Mouse (Mus musculus) embryonic stem cell, embryonic (primary cell): Measurements from ENCODE around the gene Gm44965.

ENCODE experiments used
- CTCF ChIA-PET, 4 experiments: fragments of 300-600 bp in 2 of 4; fragments of 350-600 bp in 2 of 4; sonication (Branson Sonifier 250); formaldehyde crosslinking; loops; one replicate each; lab custom pipeline; 2022; ENCODE audit warnings: inconsistent platforms in 2 of 4; lab: Charles Lee
- POLR2A ChIA-PET, 4 experiments: fragments of 300-600 bp in 2 of 4; fragments of 350-600 bp in 2 of 4; sonication (Branson Sonifier 250); formaldehyde crosslinking; loops; one replicate each; lab custom pipeline; 2022; ENCODE audit warnings: antibody characterized with exemption in 4 of 4, inconsistent platforms in 1 of 4; lab: Charles Lee

The Gm44965 gene

GRCm38 (mm10) chr6:48593158-48594042 lies at the start of gene Gm44965, which contains the start of gene Repin1:
Gm44965 (plus strand) TSS chr6:48593941.
Repin1 (plus strand) TSS chr6:48593883.
- ChIA-PET CTCF (interaction anchor here in 3 of 4 experiments (0.6 to 1.5 kb wide), 9 partner anchors 9 to 224 kb away, joined by 3 to 7 read pairs (median 3); partner anchors contain the start of genes Atp6v0e2 (in 1 of the 3) and Zfp775 (in 1 of the 3)), POLR2A (interaction anchor here in 2 of 4 experiments (0.6 to 1.9 kb wide), 17 partner anchors 9 to 775 kb away, joined by 3 to 9 read pairs (median 3); partner anchors contain the start of genes Fam221a (in 2 of the 2), Atp6v0e2 (in 1 of the 2), Lrrc61 (in 1 of the 2) and Zfp775 (in 1 of the 2))

GRCm38 (mm10) chr6:48545251-48545650 lies 48.5 kb upstream of the Gm44965 start:
- ChIA-PET CTCF (no interaction called here), POLR2A (no interaction called here)

- CTCF ChIA-PET = interaction anchor here (0.7 to 1.2 kb wide), 8 partner anchors 9 to 224 kb away, joined by 3 to 5 read pairs (median 4); partner anchors contain the start of gene Atp6v0e2 (in 2 of the 4)
- POLR2A ChIA-PET = interaction anchor here in 1 of 4 experiments (0.7 kb wide), 1 partner anchor 283 kb away, joined by 3 read pairs; no protein-coding TSS in a partner anchor
These were observed 47.5 kb upstream of the Gm44965 start for GRCm38 (mm10) chr6:48546271-48546670.

GRCm38 (mm10) chr6:48546858-48547257 lies 46.9 kb upstream of the Gm44965 start:
- ChIA-PET POLR2A (interaction anchor here in 2 of 4 experiments (0.5 to 0.7 kb wide), 2 partner anchors 283 to 382 kb away, joined by 3 to 4 read pairs; no protein-coding TSS in a partner anchor), CTCF (interaction anchor here (0.6 to 1.3 kb wide), 11 partner anchors 9 to 369 kb away, joined by 3 to 5 read pairs (median 4); partner anchors contain the start of gene Atp6v0e2 (in 2 of the 4))

- POLR2A ChIA-PET = no interaction called here
These were observed 45.4 kb upstream of the Gm44965 start for GRCm38 (mm10) chr6:48548314-48548713.

GRCm38 (mm10) chr6:48552918-48553317 lies 40.8 kb upstream of the Gm44965 start:
- ChIA-PET POLR2A (interaction anchor here in 3 of 4 experiments (0.8 to 2.1 kb wide), 9 partner anchors 12 to 130 kb away, joined by 3 to 7 read pairs (median 4); partner anchors contain the start of genes Atp6v0e2 (in 2 of the 3), Gm44965 (in 1 of the 3) and Repin1 (in 1 of the 3)), CTCF (interaction anchor here in 3 of 4 experiments (0.6 to 1.1 kb wide), 10 partner anchors 13 to 307 kb away, joined by 3 to 4 read pairs (median 3); partner anchors contain the start of genes AI854703 (in 1 of the 3), Gimap8 (in 1 of the 3), Gm44965 (in 1 of the 3) and Repin1 (in 1 of the 3))

More at GRCm38 (mm10) chr6:48548314-48548713, 45.4 kb upstream of the Gm44965 start:
- CTCF ChIA-PET = interaction anchor here in 3 of 4 experiments (0.6 to 1.4 kb wide), 5 partner anchors 8 to 757 kb away, joined by 3 to 4 read pairs (median 3); no protein-coding TSS in a partner anchor

- ChIA-PET POLR2A (interaction anchor here in 3 of 4 experiments (0.6 to 2.1 kb wide), 7 partner anchors 13 to 35 kb away, joined by 3 to 8 read pairs (median 3); partner anchors contain the start of gene Atp6v0e2 (in 1 of the 3)), CTCF (interaction anchor here in 1 of 4 experiments (0.6 kb wide), 1 partner anchor 14 kb away, joined by 3 read pairs; no protein-coding TSS in a partner anchor)
These were observed 39.9 kb upstream of the Gm44965 start for GRCm38 (mm10) chr6:48553819-48554218.

GRCm38 (mm10) chr6:48554280-48555103 lies 39.2 kb upstream of the Gm44965 start, which contains the start of gene Lrrc61:
Lrrc61 (plus strand) TSS chr6:48554796.
- ChIA-PET POLR2A (interaction anchor here in 3 of 4 experiments (0.6 to 2.4 kb wide), 30 partner anchors 12 to 519 kb away, joined by 3 to 10 read pairs (median 3); partner anchors contain the start of genes Atp6v0e2 (in 2 of the 3), Gm44965 (in 2 of the 3), Repin1 (in 2 of the 3) and Krba1 (in 1 of the 3)), CTCF (interaction anchor here in 3 of 4 experiments (0.6 to 1.3 kb wide), 7 partner anchors 15 to 185 kb away, joined by 4 to 15 read pairs (median 10); partner anchors contain the start of gene AI854703 (in 1 of the 3))

GRCm38 (mm10) chr6:48555104-48555890 lies 38.4 kb upstream of the Gm44965 start:
- ChIA-PET CTCF (interaction anchor here in 3 of 4 experiments (0.6 to 1.3 kb wide), 10 partner anchors 16 to 530 kb away, joined by 3 to 15 read pairs (median 6); partner anchors contain the start of gene AI854703 (in 1 of the 3)), POLR2A (interaction anchor here (0.6 to 2.4 kb wide), 30 partner anchors 11 to 1102 kb away, joined by 3 to 10 read pairs (median 3); partner anchors contain the start of genes Atp6v0e2 (in 2 of the 4), Gm44965 (in 2 of the 4), Repin1 (in 2 of the 4) and Krba1 (in 1 of the 4))

GRCm38 (mm10) chr6:48555956-48556355 lies 37.8 kb upstream of the Gm44965 start:
- ChIA-PET POLR2A (interaction anchor here in 3 of 4 experiments (0.6 to 2.4 kb wide), 8 partner anchors 12 to 1102 kb away, joined by 3 to 9 read pairs (median 3); partner anchors contain the start of genes Malsu1 (in 1 of the 3) and Zfp775 (in 1 of the 3)), CTCF (interaction anchor here in 2 of 4 experiments (0.6 to 1.1 kb wide), 4 partner anchors 57 to 531 kb away, joined by 3 read pairs; no protein-coding TSS in a partner anchor)

GRCm38 (mm10) chr6:48565693-48566310 lies 27.9 kb upstream of the Gm44965 start:
- ChIA-PET POLR2A (interaction anchor here in 2 of 4 experiments (0.9 to 1.2 kb wide), 3 partner anchors 11 to 14 kb away, joined by 3 read pairs; partner anchors contain the start of gene Lrrc61 (in 1 of the 2)), CTCF (interaction anchor here in 1 of 4 experiments (1.1 kb wide), 1 partner anchor 16 kb away, joined by 3 read pairs; no protein-coding TSS in a partner anchor)

GRCm38 (mm10) chr6:48566312-48566711 lies 27.4 kb upstream of the Gm44965 start:
- ChIA-PET POLR2A (interaction anchor here in 3 of 4 experiments (0.9 to 1.2 kb wide), 4 partner anchors 11 to 35 kb away, joined by 3 read pairs; partner anchors contain the start of gene Lrrc61 (in 1 of the 3)), CTCF (interaction anchor here in 1 of 4 experiments (1.0 to 1.1 kb wide), 2 partner anchors 16 to 80 kb away, joined by 3 read pairs; no protein-coding TSS in a partner anchor)

- ChIA-PET CTCF (interaction anchor here in 2 of 4 experiments (0.7 to 1.5 kb wide), 3 partner anchors 14 to 292 kb away, joined by 3 to 7 read pairs (median 4); no protein-coding TSS in a partner anchor), POLR2A (interaction anchor here (0.6 to 2.1 kb wide), 12 partner anchors 12 to 56 kb away, joined by 3 to 9 read pairs (median 3); partner anchors contain the start of genes Lrrc61 (in 1 of the 4) and Zfp775 (in 1 of the 4))
These were observed 25.4 kb upstream of the Gm44965 start for GRCm38 (mm10) chr6:48568036-48568984.
